Mouse (Mus musculus) liver, embryonic 14.5 days (tissue): Measurements from ENCODE around the gene Ncl. TPM values are rescaled to one million over a fixed set of nuclear protein-coding genes. Genes with fewer than 3 reads are reported as not detected.

Source experiments
- ATAC-seq: fragments of 200-750 bp; cut with Nextera tagmentation; 2 replicates; pipeline ENCODE4 v1.8.0; 2017; ENCODE audit warnings: moderate number of reproducible peaks, mild to moderate bottlenecking, moderate library complexity; ENCODE audit not compliant: insufficient read depth
- DNase-seq, 3 experiments: peaks; one replicate each; pipeline ENCODE4 v3.0.0-alpha.2; 2012 to 2013; ENCODE audit warnings: low read depth in 3 of 3, low spot score in 3 of 3
- H3K27ac ChIP-seq: fragments of 300-500 bp; sonication (generic); 2 replicates; pipeline ENCODE4 v1.5.1; 2014; ENCODE audit warnings: moderate library complexity, mild to moderate bottlenecking, control low read depth, inconsistent platforms
- H3K27me3 ChIP-seq: fragments of 300-500 bp; sonication (generic); 2 replicates; pipeline ENCODE4 v1.6.1; 2014; ENCODE audit warnings: mild to moderate bottlenecking, low read length, moderate library complexity; ENCODE audit not compliant: control insufficient read depth, insufficient read depth
- H3K36me3 ChIP-seq: fragments of 300-500 bp; sonication (generic); replicated peaks from 2 replicates; pipeline ENCODE4 v1.6.1; 2014; ENCODE audit warnings: low read depth; ENCODE audit not compliant: control insufficient read depth, insufficient read depth
- H3K4me1 ChIP-seq, 2 experiments: fragments of 200-500 bp in 1 of 2; fragments of 300-500 bp in 1 of 2; sonication (generic) in 1 of 2; replicated peaks; 2 replicates each; pipeline ENCODE4 v1.6.1; 2012 to 2014; ENCODE audit warnings: antibody characterized with exemption in 1 of 2, inconsistent platforms in 1 of 2, low read length in 1 of 2; ENCODE audit not compliant: control insufficient read depth in 2 of 2, insufficient read depth in 2 of 2
- H3K4me2 ChIP-seq: fragments of 300-500 bp; sonication (generic); 2 replicates; pipeline ENCODE4 v1.6.1; 2014; ENCODE audit warnings: low read depth, mild to moderate bottlenecking, control low read depth, moderate library complexity
- H3K4me3 ChIP-seq, 2 experiments: fragments of 200-500 bp in 1 of 2; fragments of 300-500 bp in 1 of 2; sonication (generic) in 1 of 2; 2 replicates each; pipeline ENCODE4 v1.5.1; 2012 to 2014; ENCODE audit warnings: low read depth in 2 of 2, low read length in 2 of 2, mild to moderate bottlenecking in 2 of 2, control low read depth in 1 of 2, inconsistent platforms in 1 of 2, moderate library complexity in 1 of 2; ENCODE audit not compliant: insufficient read depth in 1 of 2
- H3K9ac ChIP-seq: fragments of 300-500 bp; sonication (generic); replicated peaks from 2 replicates; pipeline ENCODE4 v1.6.1; 2014; ENCODE audit warnings: mild to moderate bottlenecking, control low read depth, moderate library complexity
- H3K9me3 ChIP-seq: fragments of 300-500 bp; sonication (generic); 2 replicates; pipeline ENCODE4 v1.6.1; 2016; ENCODE audit warnings: low read length, mixed read lengths; ENCODE audit not compliant: control insufficient read depth
- CTCF ChIP-seq: IDR thresholded peaks from 2 replicates; pipeline ENCODE4 v1.5.1; 2016; ENCODE audit warnings: antibody characterized with exemption, low read depth, control low read depth
- EP300 ChIP-seq: IDR thresholded peaks from 2 replicates; pipeline ENCODE4 v1.6.1; 2016; ENCODE audit warnings: antibody characterized with exemption, low read depth
- WGBS: fragments of 180-500 bp; shearing (Covaris S2); extraction: QIAGEN DNeasy Blood & Tissue Kit; methylation state at CpG from one replicate; pipeline ENCODE4 v1.1.7; 2014; ENCODE audit not compliant: insufficient replicate concordance; 5-methylcytosine and 5-hydroxymethylcytosine counted together
- polyA plus RNA-seq, 2 experiments: library from polyadenylated mRNA; depleted of rRNA in 1 of 2; stranded (reverse) in 1 of 2; unstranded in 1 of 2; fragments of >200 nt; fragmentation: Nextera tagmentation in 1 of 2; extraction: Ambion mirVana in 1 of 2; gene quantifications; 2 replicates each; pipeline versions ENCODE4 v1.2.1 to v1.2.3; 2012 to 2014

Gene Ncl
- polyA plus RNA-seq, 2 experiments: 192 to 208 TPM

GRCm38 (mm10) chr1:86306686-86307085 is 52.5 kb downstream of the Ncl start:
- no peak for ATAC-seq
- H3K4me3 ChIP-seq: no peak overlapping the region
- H3K27ac ChIP-seq: no peak overlapping the region
- DNase-seq: no peak
- H3K9ac ChIP-seq: no peak overlapping the region
- H3K27me3 ChIP-seq: peaks cover 19% of the 10 kb centered on the region
- 71% methylated on average over 3 of the region's 3 CpGs for WGBS
- H3K4me1 ChIP-seq: peaks cover 0 to 18% of the 10 kb centered on the region in 2 experiments; a peak in 3 of 4 replicates
- TF ChIP-seq EP300: no peak
- no peak for TF ChIP-seq CTCF
- H3K9me3 ChIP-seq: no peaks in the 10 kb centered on the region
- H3K4me2 ChIP-seq: no peak overlapping the region
- no peaks in the 10 kb centered on the region for H3K36me3 ChIP-seq

- TF ChIP-seq CTCF (no peak), EP300 (no peak)
- Histone ChIP-seq H3K4me3 (peak overlapping the region; percentile 43 to 61), H3K4me2 (peak overlapping the region; percentile 83), H3K27ac (no peak overlapping the region), H3K9me3 (no peaks in the 10 kb centered on the region), H3K4me1 (peaks cover 0 to 23% of the 10 kb centered on the region in 2 experiments; a peak in 3 of 4 replicates), H3K9ac (peak overlapping the region; percentile 21; the same call in 1 of the 2 replicates), H3K27me3 (peaks cover 19% of the 10 kb centered on the region), H3K36me3 (no peaks in the 10 kb centered on the region)
- DNase-seq (no peak), ATAC-seq (0 out of 2 replicates have a peak, but pooled peaks have one; percentile 7)
- WGBS: 2% methylated on average over 16 of the region's 16 CpGs
Observed at GRCm38 (mm10) chr1:86303873-86304250, 55.3 kb downstream of the Ncl start.

- DNase-seq: peak in 2 of 3 experiments; percentile 57 to 65
- Histone ChIP-seq H3K4me2 (peak overlapping the region; percentile 83), H3K4me1 (peaks cover 0 to 26% of the 10 kb centered on the region in 2 experiments; a peak in 3 of 4 replicates), H3K27ac (no peak overlapping the region), H3K27me3 (peaks cover 19% of the 10 kb centered on the region), H3K4me3 (peak overlapping the region; percentile 43 to 61), H3K36me3 (no peaks in the 10 kb centered on the region), H3K9me3 (no peaks in the 10 kb centered on the region), H3K9ac (peak overlapping the region; percentile 21; the same call in 1 of the 2 replicates)
- ATAC-seq: peak; percentile 61
- TF ChIP-seq CTCF (0 out of 2 replicates have a peak, but pooled peaks have one; percentile 22), EP300 (no peak)
- WGBS: under 1% methylated on average over 65 of the region's 65 CpGs
Observed at GRCm38 (mm10) chr1:86303063-86303872, 55.9 kb downstream of the Ncl start.

- H3K9ac ChIP-seq: peak within 1 kb of the TSS; percentile 21; the same call in 1 of the 2 replicates
Observed at GRCm38 (mm10) chr1:86302532-86302931, 56.7 kb downstream of the Ncl start, which contains the start of gene B3gnt7. TSS of gene B3gnt7 (plus strand) at chr1:86302832.

More at GRCm38 (mm10) chr1:86302532-86302931, 56.7 kb downstream of the Ncl start, which contains the start of gene B3gnt7:
- H3K4me3 ChIP-seq: peak within 1 kb of the TSS; percentile 43 to 61
- no peak for TF ChIP-seq CTCF
- no peak for TF ChIP-seq EP300
- ATAC-seq (no peak), DNase-seq (no peak)
- peaks cover 0 to 27% of the 10 kb centered on the region in 2 experiments; a peak in 3 of 4 replicates for H3K4me1 ChIP-seq
- H3K27ac ChIP-seq: no peak within 1 kb of the TSS
- H3K27me3 ChIP-seq: peaks cover 19% of the 10 kb centered on the region
- H3K36me3 ChIP-seq: no peaks in the 10 kb centered on the region
- WGBS: 53% methylated on average over 6 of the region's 6 CpGs
- peak within 1 kb of the TSS; percentile 83 for H3K4me2 ChIP-seq
- H3K9me3 ChIP-seq: no peaks in the 10 kb centered on the region
